Mouse (Mus musculus): ENCODE data around the gene Dmp1.

The Dmp1 gene

GRCm38 (mm10) chr5:104244261-104244660 lies 41.8 kb downstream of the Dmp1 start:
- ChIA-PET POLR2A (interaction anchor here in 1 of 4 experiments (0.5 kb wide), 2 partner anchors 15 to 333 kb away, joined by 3 to 5 read pairs; no protein-coding TSS in a partner anchor), CTCF (no interaction called here)

GRCm38 (mm10) chr5:104251811-104252210 lies 49.4 kb downstream of the Dmp1 start:
- ChIA-PET POLR2A (no interaction called here), CTCF (interaction anchor here in 2 of 4 experiments (0.6 to 0.7 kb wide), 3 partner anchors 16 to 860 kb away, joined by 3 to 8 read pairs (median 3); no protein-coding TSS in a partner anchor)

- ChIA-PET CTCF (no interaction called here), POLR2A (interaction anchor here in 1 of 4 experiments (1.4 kb wide), 1 partner anchor 16 kb away, joined by 3 read pairs; no protein-coding TSS in a partner anchor)
Measured at GRCm38 (mm10) chr5:104256585-104256984, 54.2 kb downstream of the Dmp1 start.

DNA sequence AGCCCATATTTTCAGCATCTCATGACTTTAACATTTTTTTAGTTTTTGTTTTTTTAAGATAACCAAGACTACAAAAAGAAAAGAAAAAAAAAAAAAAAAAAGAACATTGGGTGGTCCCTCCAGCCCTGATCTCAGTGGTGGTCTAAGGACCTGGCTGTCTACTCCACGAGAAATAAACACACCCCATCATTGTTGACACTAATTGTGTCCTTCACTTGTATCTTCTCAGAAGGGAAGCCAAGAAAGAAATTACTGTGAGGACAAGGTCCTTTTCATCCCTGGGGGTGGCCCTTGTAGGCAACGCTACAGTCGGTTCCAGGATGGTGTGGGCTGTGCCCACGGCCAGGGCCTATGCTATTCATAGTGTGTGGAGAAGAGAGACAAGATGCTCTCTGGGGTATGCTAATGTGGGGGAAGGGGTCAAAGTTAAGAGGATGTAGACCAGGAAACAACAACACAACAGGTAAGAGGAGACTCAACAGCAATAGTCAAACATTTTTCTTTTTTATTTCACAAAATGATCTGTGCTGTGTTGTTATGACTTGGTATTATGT lies 59.6 kb downstream of the Dmp1 start:
- ChIA-PET CTCF (no interaction called here), POLR2A (interaction anchor here in 1 of 4 experiments (0.7 kb wide), 1 partner anchor 738 kb away, joined by 3 read pairs; no protein-coding TSS in a partner anchor)

DNA sequence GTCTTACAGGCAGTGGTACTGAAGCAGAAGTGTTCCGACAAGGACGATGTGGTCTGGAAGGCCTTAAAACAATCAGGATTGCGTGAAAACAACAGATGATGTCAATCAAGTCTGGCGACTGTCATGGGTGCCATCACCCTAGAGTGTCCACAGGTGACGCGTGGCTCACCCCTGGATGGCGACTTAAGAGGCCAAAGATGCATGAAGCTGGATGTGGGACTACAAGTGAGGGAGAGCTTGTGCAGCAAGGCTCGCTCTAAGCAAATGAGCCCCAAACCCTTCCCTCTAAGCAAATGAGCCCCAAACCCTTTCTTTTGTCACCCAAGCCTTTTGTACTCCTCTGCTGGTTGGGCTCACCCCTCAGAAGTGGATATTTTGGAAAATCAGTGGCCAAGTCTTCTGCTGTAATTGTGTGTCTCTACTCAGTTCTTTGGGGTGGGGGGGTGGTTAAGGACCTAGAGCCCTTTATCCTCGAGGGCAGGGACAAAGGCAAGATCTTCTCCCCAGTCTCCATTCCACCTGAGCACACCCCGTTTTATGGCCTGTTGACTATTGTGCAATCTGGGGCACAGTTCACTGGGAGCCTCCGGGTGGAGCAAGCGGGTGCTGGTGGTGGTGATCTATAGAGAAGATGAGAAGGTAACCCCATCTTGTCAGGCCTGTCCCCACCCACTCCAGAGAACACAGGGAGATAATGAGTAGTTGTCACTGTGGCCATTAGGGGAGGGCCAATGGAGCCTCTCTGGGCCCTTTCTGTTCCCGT lies 60.8 kb downstream of the Dmp1 start:
- POLR2A ChIA-PET, result no interaction called here
- CTCF ChIA-PET, result interaction anchor here in 1 of 4 experiments (0.6 kb wide), 1 partner anchor 187 kb away, joined by 5 read pairs; no protein-coding TSS in a partner anchor

Measured in embryonic stem cell, embryonic (primary cell).